Mouse (Mus musculus): ENCODE data around the gene Stc2.

Stc2 gene

DNA sequence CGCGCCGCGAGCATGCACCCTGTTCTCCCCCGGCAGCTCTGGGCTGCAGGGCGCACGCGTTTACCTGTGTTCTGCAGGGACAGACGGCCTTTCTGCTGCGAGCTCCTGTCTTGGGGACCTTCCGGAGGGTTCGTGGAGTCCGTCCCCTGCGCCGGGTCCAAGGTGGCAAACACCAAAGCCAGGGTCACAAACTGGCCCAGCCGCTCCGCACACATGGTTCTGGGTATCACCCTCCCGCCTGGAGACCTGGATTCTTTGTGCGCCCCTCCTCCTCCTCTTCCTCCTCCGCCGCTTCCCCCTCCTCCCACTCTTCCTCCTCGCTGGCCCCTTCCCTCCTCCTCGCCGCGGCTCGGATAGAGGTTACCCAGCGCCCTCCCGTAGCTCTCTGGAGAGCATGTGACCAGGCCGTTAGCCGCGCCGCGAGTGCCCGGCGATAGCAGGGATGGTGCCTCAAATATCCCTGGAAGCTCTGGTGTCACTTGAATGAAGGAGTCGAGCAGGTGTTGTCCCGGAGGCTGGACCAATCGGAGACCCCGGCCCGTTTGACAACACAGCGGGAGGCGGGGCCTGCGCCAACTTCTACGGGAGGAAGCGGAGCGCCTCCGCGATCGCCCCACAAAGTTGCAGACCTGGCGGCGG, at the start of gene Stc2:
Stc2 (minus strand) TSS at position 427 of the 639 bp plus-strand sequence.
- peak; percentile 79 for DNase-seq (ENCODE audit: low spot score)

- DNase-seq (ENCODE audit: low spot score): no peak
Observed at GRCm38 (mm10) chr11:31417071-31417470, 47.2 kb upstream of the Stc2 start.

- DNase-seq (ENCODE audit: low spot score): no peak
Observed at GRCm38 (mm10) chr11:31412376-31412775, 42.5 kb upstream of the Stc2 start.

DNA sequence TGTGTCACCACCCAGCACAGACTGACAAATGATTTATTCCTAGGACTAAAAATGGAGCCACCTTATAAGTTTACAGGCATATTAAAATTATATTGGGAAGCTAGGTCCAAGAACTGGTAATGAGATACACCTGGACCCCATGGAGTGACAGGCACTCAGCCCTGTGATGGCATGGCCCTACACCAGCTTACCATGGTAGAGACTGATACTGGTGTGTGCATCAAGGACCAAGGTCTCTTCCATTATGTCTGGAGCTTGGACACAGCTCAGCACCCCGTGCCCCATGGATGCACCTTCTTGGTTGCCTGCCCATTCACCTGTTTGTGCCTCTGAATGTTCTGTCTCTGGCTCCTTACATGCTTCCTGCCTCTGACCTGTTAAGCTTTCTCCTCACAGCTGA, 36.9 kb upstream of the Stc2 start:
- no peak for DNase-seq (ENCODE audit: low spot score)

DNA sequence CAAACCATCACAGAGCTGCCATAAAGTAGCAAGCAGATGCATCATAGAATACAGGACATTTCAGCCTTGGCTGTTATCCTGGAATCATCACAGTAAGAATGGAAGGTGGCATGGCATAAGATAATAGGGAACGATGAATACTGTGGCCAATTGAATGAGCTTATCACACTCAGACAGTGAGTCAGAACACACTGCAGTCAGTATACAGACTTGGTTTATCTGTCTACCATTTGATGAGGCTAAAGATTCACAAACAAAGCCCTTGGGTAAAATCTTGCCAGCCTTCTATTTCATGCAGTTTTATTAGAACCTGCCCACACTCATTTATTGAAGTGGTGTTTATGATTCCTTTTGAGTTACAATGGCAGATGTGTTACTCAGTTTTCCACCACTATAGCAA, 33.2 kb upstream of the Stc2 start:
- DNase-seq (ENCODE audit: low spot score): no peak

GRCm38 (mm10) chr11:31398604-31399003, 28.7 kb upstream of the Stc2 start:
- no peak for DNase-seq (ENCODE audit: low spot score)

DNA sequence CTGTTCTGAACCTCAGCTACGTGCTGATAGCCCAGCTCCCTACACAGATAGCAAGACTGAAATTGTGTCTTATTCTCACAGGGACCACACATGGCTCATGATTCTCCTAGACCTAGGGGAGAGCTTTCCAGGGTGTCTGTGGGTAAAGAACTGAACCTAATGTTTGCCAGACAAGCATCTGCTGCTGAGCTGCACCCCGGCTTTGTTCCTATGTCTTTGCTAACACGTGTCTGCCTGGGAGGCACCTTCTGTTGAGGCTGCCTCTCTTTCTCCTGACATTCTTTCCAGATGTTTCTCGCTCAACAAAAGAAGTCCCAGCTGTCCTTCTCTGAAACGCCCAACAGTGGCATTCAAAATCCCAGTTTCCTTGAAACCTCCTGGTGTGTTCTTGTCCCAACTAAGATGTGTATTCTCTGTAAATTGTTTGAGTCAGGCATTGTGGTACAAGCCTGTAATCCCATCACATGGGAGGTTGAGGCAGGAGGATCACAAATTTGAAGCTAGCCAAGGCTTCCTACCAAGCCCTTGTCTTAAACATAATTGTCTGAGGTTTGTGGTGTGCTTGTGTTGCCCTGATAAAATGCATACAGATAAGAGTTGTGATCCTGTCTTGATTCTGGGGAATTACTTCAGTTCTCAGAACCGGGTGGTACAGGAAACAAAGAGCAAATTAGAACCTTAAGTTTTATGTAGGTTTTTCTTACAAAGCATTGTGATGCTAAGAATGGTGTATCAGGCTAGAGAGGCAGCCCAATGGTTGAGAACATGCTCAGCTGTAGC, 27.0 kb upstream of the Stc2 start:
- no peak for DNase-seq (ENCODE audit: low spot score)

- no peak for DNase-seq (ENCODE audit: low spot score)
Observed at GRCm38 (mm10) chr11:31394026-31394425, 24.2 kb upstream of the Stc2 start.

GRCm38 (mm10) chr11:31392340-31392739, 22.5 kb upstream of the Stc2 start:
- DNase-seq (ENCODE audit: low spot score): no peak

DNA sequence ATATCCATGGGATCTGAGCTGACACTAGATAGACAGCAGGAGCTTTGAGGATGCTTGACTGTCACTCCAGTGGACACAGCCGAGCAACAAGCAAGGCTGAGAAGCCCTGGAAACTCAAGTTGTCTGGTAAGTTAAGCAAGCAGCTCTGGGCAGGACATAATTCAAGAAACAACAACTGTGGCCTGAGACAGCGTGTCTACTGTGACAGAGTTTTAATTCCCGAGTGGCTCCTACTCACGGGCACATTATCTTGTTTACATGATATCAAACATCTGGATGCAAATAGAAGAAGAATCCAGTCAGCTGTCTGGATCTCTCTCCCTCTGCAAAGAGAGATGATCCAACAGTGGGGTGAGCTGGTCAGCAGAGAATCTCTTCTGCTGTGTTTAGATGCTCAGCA, 19.0 kb upstream of the Stc2 start:
- DNase-seq (ENCODE audit: low spot score): no peak

DNA sequence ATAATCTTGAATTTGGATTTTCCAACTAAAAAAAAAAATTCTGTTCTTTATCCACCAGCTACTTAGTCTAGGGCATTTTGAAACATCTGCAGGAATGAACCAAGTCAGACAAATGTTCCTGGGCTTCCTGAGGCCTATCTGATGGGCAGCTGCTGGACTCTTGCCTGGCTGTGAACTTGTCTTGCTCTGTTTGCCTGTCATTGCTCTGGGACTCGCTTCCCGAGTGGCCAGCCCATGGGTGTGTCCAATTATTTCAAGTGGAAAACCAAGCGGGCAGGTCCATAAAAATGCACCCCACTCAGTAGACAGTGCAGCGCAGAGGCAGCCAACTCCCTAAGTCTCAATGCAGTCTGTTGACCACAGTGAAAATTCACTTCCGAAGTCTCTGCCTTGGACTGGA, 17.7 kb upstream of the Stc2 start:
- DNase-seq (ENCODE audit: low spot score): no peak

GRCm38 (mm10) chr11:31386571-31386970, 16.7 kb upstream of the Stc2 start:
- no peak for DNase-seq (ENCODE audit: low spot score)

DNA sequence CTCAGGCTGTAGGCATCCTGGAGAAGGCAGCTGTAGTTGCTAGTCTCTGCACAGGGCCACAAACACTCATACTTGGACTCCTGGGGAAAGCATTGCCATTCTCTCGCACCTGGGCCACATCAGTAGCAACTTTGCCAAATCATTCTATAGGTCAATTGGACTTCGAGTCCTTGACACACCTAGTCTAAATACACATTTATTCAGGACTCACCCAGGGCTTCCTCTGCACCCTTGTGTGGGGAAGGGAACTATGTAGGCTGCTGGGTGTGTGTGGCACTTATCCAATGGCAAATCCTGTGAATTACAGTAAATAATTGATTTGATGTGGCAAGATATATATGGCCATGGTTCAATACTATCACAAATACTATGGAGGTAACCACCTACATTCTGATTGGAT, 14.1 kb upstream of the Stc2 start:
- no peak for DNase-seq (ENCODE audit: low spot score)

DNA sequence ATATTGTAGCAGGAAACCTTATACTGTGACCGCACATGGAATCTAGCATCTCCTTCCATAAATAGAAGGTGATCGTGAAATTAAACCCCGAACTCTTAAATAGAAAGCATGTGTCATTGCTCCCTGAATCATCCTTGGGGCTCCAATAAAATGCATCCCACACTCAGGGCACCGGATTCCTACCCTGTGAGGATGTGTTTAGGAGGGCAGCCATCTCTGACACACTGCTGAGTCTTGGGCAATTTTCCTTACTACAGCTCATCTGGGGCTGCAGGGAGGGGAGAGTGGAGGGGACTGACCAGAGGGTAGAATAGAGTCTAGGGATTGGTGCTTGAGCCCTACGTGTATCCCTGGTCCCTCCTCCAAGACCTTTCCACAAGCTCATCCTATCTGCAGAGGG, 12.3 kb upstream of the Stc2 start:
- no peak for DNase-seq (ENCODE audit: low spot score)

DNA sequence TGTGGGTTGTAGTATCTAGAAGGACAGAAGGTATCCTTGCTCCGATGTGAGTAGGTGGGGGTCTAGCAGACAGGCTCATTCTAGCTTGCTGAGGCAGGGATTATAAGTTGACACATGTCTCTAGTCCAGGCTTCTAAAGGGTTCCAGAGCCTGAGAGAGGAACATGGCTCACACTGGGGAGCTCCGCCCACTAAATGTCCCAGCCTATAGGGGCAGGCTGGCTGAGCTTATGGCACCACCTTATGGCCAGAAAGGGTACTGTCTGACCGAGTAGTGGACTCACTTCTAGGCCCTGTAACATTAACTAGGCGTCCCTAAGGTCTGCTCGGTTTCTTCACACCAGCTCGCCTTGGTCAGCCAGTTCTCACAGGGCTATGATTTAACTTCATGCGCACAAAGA, 3.6 kb upstream of the Stc2 start:
- no peak for DNase-seq (ENCODE audit: low spot score)

- DNase-seq (ENCODE audit: low spot score): no peak
Observed at GRCm38 (mm10) chr11:31372206-31372605, 2.3 kb upstream of the Stc2 start.

DNA sequence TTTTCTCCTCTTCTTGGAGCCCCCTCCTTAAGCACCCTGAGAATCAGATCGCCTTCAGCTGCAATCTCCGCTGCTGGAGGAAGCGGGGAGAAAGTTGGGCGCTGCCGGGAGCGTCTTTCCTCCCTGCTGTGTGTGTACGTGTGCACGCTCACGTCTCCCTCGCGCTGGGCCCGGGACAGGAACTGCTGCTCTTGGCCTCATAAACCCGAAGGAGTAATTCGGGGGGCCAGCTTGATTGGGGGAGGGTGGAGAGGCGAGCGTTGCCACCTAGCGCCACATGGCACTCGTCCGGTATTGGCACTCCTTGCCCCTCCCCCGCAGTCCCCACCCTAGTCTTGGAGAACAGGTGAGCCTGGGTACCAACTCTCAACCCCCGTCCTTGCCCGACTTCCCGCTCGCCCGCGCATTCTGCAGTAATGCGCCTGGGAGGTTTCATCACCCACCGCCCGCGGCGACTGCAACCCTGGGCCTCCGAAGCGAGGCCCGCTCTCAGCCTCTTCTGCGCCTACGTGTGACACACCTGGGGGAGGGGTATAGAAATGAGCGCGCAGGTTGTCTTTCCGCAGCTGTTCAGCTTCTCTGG, 1.5 kb upstream of the Stc2 start:
- DNase-seq (ENCODE audit: low spot score): no peak

DNA sequence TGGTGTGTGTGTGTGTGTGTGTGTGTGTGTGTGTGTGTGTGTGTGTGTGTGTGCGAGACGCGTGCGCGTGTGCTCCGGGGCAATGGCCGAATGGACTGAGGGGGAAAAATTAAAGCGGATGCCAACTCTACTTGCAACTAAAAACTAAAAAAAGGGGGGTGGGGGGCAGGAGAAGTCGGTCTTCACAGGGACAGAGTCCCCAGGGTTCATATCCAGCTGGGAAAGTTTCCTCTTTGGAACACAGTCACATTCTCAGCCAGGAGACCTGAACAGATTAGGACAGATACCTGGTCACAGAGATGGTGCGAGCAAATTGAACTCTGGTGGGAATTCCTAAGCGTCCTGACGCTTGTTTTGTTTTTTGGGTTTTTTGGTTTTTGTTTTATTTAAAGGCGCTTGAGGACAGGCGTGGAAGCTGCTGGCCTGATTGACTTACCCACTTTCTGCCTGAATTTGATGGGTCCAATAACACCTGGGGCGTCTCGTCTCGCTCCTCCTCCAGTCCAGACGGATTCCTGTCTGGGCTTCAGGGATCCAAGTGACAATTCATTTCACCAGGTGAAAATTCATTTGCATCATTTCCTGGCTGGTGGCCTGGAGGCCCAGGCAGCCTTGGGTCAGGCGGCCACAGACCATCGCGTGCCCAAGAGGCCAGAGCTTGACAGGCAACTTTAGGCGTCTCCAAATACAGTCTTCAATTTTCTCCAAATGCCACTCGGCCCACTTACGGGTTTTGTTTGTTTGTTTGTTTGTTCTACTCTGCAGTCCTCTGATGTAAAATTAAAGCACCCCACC, 759 bp upstream of the Stc2 start:
- DNase-seq (ENCODE audit: low spot score): no peak

GRCm38 (mm10) chr11:31368965-31369647, 768 bp downstream of the Stc2 start:
- no peak for DNase-seq (ENCODE audit: low spot score)

GRCm38 (mm10) chr11:31368252-31368964, 1.5 kb downstream of the Stc2 start:
- DNase-seq (ENCODE audit: low spot score): no peak

DNA sequence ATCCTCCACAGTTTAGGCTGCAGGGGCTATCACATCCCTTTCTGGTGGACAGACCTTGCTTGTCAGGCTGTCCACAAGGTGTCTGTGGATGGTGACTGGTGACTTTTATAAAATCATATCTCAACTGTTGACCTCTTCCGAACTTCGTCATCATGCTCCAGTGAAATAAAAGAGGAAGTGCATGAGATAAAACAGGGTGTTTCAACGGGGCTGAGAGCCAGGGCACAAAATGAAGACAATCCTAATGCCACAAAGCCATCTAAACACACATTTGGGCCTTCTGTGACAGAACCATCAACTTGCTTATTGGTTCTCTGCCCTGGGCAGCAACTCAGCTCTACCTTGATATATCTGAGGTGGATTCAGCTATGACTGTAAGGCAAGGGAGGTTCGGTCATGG, 3.0 kb downstream of the Stc2 start:
- DNase-seq (ENCODE audit: low spot score): no peak

All from ovary, adult 18-20 months (tissue).